Mouse (Mus musculus): Measurements from ENCODE around the gene Hexb. TPM values are rescaled to one million over a fixed set of nuclear protein-coding genes. Genes with fewer than 3 reads are reported as not detected.

Hexb gene
- polyA plus RNA-seq, 1 experiment from 2014 or later = 59.0 TPM

DNA sequence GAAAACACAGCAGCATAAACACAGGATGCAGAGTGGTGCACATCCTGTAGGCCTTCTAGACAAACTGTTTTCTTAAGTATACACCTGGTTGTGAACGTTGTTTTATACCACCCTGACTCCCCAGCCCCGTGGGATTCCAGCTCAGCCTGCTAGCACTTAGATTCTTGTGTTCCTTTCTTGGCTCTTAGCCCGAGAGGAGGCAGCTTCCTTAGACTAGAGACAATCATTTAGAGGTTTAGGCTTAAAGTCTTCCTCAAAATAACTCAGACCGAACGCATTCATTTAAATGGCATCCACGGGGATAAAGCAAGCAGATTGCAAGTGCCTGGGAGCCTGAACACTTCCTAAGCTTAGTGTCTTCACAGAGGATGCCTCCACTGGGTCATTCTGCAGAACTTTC lies 44.6 kb upstream of the Hexb start:
- TF ChIP-seq CTCF (IDR thresholded peaks at IDR 0.05; ENCODE audit: low read depth) = no peak
- Histone ChIP-seq H3K36me3 (ENCODE audit: insufficient read depth, low read length) (0 out of 2 replicates have a peak, but pooled peaks cover 14% of the 10 kb centered on the region), H3K9me3 (replicated peaks; ENCODE audit: low read length) (no peaks in the 10 kb centered on the region), H3K9ac (ENCODE audit: low read depth, low read length) (peak overlapping the region; percentile 75; the same call in 1 of the 2 replicates), H3K4me3 (replicated peaks; ENCODE audit: low read depth, low read length) (peak overlapping the region; percentile 77), H3K4me1 (replicated peaks; ENCODE audit: insufficient read depth, low read length) (peaks cover 19% of the 10 kb centered on the region), H3K27me3 (ENCODE audit: insufficient read depth, low read length) (no peaks in the 10 kb centered on the region), H3K27ac (no peak overlapping the region), H3K4me2 (ENCODE audit: low read length) (peak overlapping the region; percentile 75)
- DNase-seq (ENCODE audit: low spot score) (no peak), ATAC-seq (replicated peaks; ENCODE audit: low FRiP score, low read depth) (no peak)
- 7% methylated on average over 6 of the region's 6 CpGs for WGBS

DNA sequence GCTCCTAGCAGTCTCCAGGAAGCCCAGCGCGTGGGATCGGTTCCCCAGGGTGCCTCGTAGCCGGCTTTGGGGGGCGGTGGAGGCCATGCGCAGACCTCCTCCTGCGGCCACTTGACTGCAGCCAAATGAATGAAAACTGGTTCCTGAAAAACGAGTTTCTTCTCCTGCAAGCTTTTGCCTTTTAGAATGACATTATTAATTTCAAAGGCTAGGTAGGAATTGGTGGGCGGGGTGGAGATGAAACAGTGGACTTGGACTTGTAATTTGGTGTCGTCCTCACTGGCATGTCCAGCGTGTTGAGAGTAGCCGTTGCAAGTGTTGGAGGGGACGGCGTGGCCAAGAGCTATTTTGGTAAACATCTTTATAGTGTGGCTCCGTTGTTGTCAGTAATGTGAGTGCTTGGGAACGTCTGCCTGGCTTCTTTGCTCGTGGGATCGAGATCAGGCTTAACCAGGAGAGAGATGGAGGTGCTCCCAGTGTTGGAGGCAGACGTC lies 43.7 kb upstream of the Hexb start:
- Histone ChIP-seq H3K36me3 (ENCODE audit: insufficient read depth, low read length) (0 out of 2 replicates have a peak, but pooled peaks cover 13% of the 10 kb centered on the region), H3K4me2 (ENCODE audit: low read length) (peak overlapping the region; percentile 75), H3K9me3 (replicated peaks; ENCODE audit: low read length) (no peaks in the 10 kb centered on the region), H3K9ac (ENCODE audit: low read depth, low read length) (peak overlapping the region; percentile 75), H3K4me3 (replicated peaks; ENCODE audit: low read depth, low read length) (peak overlapping the region; percentile 77), H3K27ac (peak overlapping the region; percentile 88; the same call in 1 of the 2 replicates), H3K27me3 (ENCODE audit: insufficient read depth, low read length) (no peaks in the 10 kb centered on the region), H3K4me1 (replicated peaks; ENCODE audit: insufficient read depth, low read length) (peaks cover 19% of the 10 kb centered on the region)
- under 1% methylated on average over 20 of the region's 20 CpGs for WGBS
- TF ChIP-seq CTCF (IDR thresholded peaks at IDR 0.05; ENCODE audit: low read depth) = no peak
- ATAC-seq (replicated peaks; ENCODE audit: low FRiP score, low read depth) (no peak), DNase-seq (ENCODE audit: low spot score) (no peak)

DNA sequence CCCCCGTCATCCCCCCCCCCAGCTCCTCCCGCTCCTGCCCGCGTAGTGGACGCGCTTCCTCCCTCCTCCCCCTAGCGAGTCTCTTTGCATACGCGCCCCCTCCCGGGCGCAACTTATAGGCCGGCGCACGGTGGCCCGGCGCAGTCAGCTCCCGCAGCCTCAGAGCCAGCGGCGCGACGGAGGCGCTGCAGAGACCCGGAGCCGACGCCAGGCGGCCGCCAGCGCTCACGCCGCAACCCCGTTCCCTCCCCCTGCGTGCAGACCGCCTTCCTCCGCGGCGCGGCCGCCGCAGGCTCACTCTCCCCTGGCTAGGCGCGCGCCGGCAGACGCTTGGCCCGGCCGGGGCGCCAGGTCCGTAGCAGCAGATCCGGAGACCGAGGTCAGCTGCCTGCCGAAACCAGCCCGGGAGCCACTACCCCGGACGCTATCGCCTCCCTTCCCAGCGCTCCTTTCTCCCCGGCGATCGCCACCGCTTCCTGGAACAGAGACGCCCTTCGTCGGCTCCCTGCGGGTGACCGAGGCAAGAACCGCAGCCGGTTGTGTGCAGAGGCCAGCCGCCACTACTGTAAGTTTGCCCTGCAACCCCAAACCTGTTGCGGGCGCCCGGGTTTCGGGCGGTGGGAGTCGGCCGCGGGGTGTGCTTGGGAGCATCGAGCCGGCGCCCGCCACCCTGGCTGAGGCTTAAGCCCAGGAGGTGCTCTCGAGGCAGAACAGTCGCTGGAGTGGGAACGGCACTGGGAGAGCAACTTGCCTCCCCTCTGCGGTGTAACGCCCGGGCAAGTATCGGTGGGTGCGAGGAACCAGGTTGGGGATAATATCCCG lies 43.0 kb upstream of the Hexb start, which contains the start of gene Enc1:
TSS of gene Enc1 (plus strand) at position 141 of the 822 bp plus-strand sequence.
- H3K36me3 ChIP-seq (ENCODE audit: insufficient read depth, low read length) = 0 out of 2 replicates have a peak, but pooled peaks cover 8% of the 10 kb centered on the region
- under 1% methylated on average over 80 of the region's 89 CpGs for WGBS
- peak within 1 kb of the TSS; percentile 88 for H3K27ac ChIP-seq
- peak; percentile 97 for DNase-seq (ENCODE audit: low spot score)
- H3K4me2 ChIP-seq (ENCODE audit: low read length) = peak within 1 kb of the TSS; percentile 75
- peak within 1 kb of the TSS; percentile 77 for H3K4me3 ChIP-seq (replicated peaks; ENCODE audit: low read depth, low read length)
- H3K27me3 ChIP-seq (ENCODE audit: insufficient read depth, low read length) = no peaks in the 10 kb centered on the region
- peak within 1 kb of the TSS; percentile 75 for H3K9ac ChIP-seq (ENCODE audit: low read depth, low read length)
- peak; percentile 76 for TF ChIP-seq CTCF (IDR thresholded peaks at IDR 0.05; ENCODE audit: low read depth)
- peaks cover 19% of the 10 kb centered on the region for H3K4me1 ChIP-seq (replicated peaks; ENCODE audit: insufficient read depth, low read length)
- H3K9me3 ChIP-seq (replicated peaks; ENCODE audit: low read length) = no peaks in the 10 kb centered on the region
- ATAC-seq (replicated peaks; ENCODE audit: low FRiP score, low read depth) = peak; percentile 91

DNA sequence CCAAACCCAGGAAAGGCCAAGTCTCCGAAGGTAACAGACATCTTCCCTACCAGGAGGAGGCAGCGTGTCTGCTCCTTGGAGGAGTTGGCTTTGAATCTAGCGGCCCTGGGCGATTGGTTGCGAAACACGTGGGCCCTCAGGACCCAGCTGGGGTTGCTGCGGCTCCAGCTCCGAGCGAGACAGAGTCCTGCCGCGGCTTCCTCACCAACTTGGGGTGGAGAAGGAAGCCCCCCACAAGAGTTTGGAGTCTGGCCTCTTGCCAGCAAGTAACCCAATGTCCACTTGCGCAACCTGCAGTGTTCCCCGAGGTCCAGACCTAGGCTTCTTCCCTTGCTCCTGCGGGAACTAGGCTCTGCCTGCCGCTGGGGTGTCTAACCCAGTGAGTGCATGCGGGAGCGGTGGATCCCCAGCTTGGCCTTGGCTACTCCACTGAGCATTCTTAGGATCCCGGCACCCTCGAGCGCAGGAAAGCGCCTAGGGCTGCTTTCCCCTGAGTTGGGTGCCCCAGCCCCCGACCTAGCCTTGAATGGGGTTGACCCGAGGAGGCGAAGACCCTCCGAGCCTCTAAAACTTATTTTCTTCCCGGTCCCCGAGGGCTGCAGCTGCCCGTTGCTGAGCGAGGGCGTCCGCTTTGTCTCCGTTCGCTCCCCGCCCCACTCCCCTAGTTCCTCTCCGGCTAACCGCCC lies 42.3 kb upstream of the Hexb start:
- peak overlapping the region; percentile 75 for H3K4me2 ChIP-seq (ENCODE audit: low read length)
- H3K36me3 ChIP-seq (ENCODE audit: insufficient read depth, low read length) = 0 out of 2 replicates have a peak, but pooled peaks cover 3% of the 10 kb centered on the region
- TF ChIP-seq CTCF (IDR thresholded peaks at IDR 0.05; ENCODE audit: low read depth) = peak; percentile 71
- peak; percentile 70 for ATAC-seq (replicated peaks; ENCODE audit: low FRiP score, low read depth)
- under 1% methylated on average over 35 of the region's 36 CpGs for WGBS
- peak; percentile 93 for DNase-seq (ENCODE audit: low spot score)
- no peaks in the 10 kb centered on the region for H3K27me3 ChIP-seq (ENCODE audit: insufficient read depth, low read length)
- H3K27ac ChIP-seq = peak overlapping the region; percentile 88
- H3K9ac ChIP-seq (ENCODE audit: low read depth, low read length) = peak overlapping the region; percentile 75
- H3K9me3 ChIP-seq (replicated peaks; ENCODE audit: low read length) = no peaks in the 10 kb centered on the region
- H3K4me1 ChIP-seq (replicated peaks; ENCODE audit: insufficient read depth, low read length) = peaks cover 19% of the 10 kb centered on the region
- peak overlapping the region; percentile 77 for H3K4me3 ChIP-seq (replicated peaks; ENCODE audit: low read depth, low read length)

DNA sequence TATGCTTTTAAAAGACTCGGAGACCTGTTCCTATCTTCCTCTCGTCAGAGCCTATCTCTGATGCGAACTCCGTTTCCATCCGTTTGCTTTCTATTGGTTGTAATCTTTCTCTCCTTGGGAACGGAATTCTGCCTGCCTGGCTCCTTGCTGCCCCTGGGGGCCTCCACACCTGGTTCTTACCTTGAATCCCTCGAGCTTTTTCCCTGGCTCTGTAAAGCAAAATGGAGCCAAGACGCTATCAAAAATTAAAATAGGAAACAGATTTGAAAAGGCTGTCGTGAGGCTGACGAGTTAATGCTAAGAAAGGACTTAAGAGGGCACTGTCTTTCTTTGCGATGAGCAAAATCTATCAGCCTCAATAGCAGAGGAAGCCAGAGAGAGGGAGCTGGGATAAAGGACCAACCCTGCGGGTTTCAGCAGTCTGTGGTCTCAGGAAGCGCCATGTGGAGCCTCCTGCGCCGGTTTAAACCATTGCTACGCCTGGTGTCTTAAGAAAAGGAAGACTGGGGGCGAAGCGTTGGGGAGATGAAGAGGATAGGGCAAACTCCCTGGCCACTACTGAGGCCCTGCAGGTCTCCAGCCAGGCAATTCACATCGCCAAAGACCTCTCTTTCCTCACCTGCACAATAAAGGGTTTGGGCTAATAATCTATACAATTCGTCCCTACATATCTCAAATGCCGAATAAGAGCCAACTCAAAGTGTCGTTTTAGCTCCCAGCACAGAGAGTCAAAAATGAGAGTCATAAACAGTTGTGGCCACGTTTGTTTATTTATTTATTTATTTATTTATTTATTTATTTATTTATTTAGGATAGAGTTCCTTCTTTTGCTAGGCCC lies 41.4 kb upstream of the Hexb start:
- peak overlapping the region; percentile 75 for H3K4me2 ChIP-seq (ENCODE audit: low read length)
- no peaks in the 10 kb centered on the region for H3K9me3 ChIP-seq (replicated peaks; ENCODE audit: low read length)
- no peak overlapping the region for H3K9ac ChIP-seq (ENCODE audit: low read depth, low read length)
- WGBS = 9% methylated on average over 23 of the region's 23 CpGs
- H3K4me1 ChIP-seq (replicated peaks; ENCODE audit: insufficient read depth, low read length) = peaks cover 19% of the 10 kb centered on the region
- no peaks in the 10 kb centered on the region for H3K27me3 ChIP-seq (ENCODE audit: insufficient read depth, low read length)
- DNase-seq (ENCODE audit: low spot score) (peak; percentile 96), ATAC-seq (replicated peaks; ENCODE audit: low FRiP score, low read depth) (no peak)
- H3K36me3 ChIP-seq (ENCODE audit: insufficient read depth, low read length) = no peaks in the 10 kb centered on the region
- H3K27ac ChIP-seq = peak overlapping the region; percentile 54
- no peak overlapping the region for H3K4me3 ChIP-seq (replicated peaks; ENCODE audit: low read depth, low read length)
- peak; percentile 78 for TF ChIP-seq CTCF (IDR thresholded peaks at IDR 0.05; ENCODE audit: low read depth)

Measured in kidney, postnatal 0 days (tissue).